Mouse (Mus musculus) olfactory bulb, adult 2 months (tissue): Measurements from ENCODE around the gene Hnrnpul2.

Experiments used
- CTCF ChIP-seq: fragments of 200-500 bp; IDR thresholded peaks from 2 replicates; pipeline ENCODE4 v1.5.1; 2012; ENCODE audit warnings: low read depth, mild to moderate bottlenecking, low read length, moderate library complexity; ENCODE audit not compliant: insufficient read depth
- POLR2A ChIP-seq: fragments of 200-500 bp; IDR thresholded peaks from 2 replicates; pipeline ENCODE4 v1.6.1; 2012; ENCODE audit warnings: mild to moderate bottlenecking, low read depth, low read length, moderate library complexity; ENCODE audit not compliant: insufficient read depth

GRCm38 (mm10) chr19:8817001-8817400 is 2.8 kb upstream of the Hnrnpul2 start:
- TF ChIP-seq POLR2A = no peak
- TF ChIP-seq CTCF = no peak
